Mouse (Mus musculus) left cerebral cortex, postnatal 25 days (tissue): ENCODE measurements at regions not wholly inside any gene's neighbourhood (a gene's known extent, or its start where the extent isn't known, plus 50 kb on each side); places are given as distances from the start of the nearest gene placed in this dataset.

ENCODE experiments used
- DNase-seq, 2 experiments: peaks; one replicate each; pipeline ENCODE4 v3.0.0; 2022; ENCODE audit warnings: low spot score in 2 of 2, mixed read lengths in 1 of 2
- intact Hi-C: fragments of 180-260 bp; cut with DNase I; formaldehyde crosslinking; loops from one replicate; pipeline ENCODE4 v1.15.1; 2025

GRCm38 (mm10) chr16:21353545-21353944 lies 69.4 kb upstream of the Vps8 start:
- intact Hi-C loops = loop anchor here (1.0 to 5.0 kb wide), 2 partner anchors 21 to 81 kb away; no protein-coding TSS in a partner anchor

GRCm38 (mm10) chr16:21355638-21356037 lies 67.3 kb upstream of the Vps8 start:
- no peak for DNase-seq
- intact Hi-C loops = no loop called here

More at GRCm38 (mm10) chr16:21353545-21353944, 69.4 kb upstream of the Vps8 start:
- peak; percentile 64 to 91 for DNase-seq

GRCm38 (mm10) chr16:21357433-21357832 lies 65.5 kb upstream of the Vps8 start:
- intact Hi-C loops = no loop called here
- no peak for DNase-seq

GRCm38 (mm10) chr16:21358313-21358920 lies 64.5 kb upstream of the Vps8 start:
- DNase-seq = peak; percentile 37 to 89
- intact Hi-C loops = no loop called here

GRCm38 (mm10) chr16:21359459-21359858 lies 63.5 kb upstream of the Vps8 start:
- DNase-seq = no peak
- intact Hi-C loops = no loop called here

GRCm38 (mm10) chr16:21361406-21361805 lies 61.5 kb upstream of the Vps8 start:
- DNase-seq = no peak
- intact Hi-C loops = no loop called here

GRCm38 (mm10) chr16:21362663-21363367 lies 60.1 kb upstream of the Vps8 start:
- peak in 1 of 2 experiments; percentile 22 for DNase-seq
- intact Hi-C loops = no loop called here

- intact Hi-C loops = no loop called here
Measured at GRCm38 (mm10) chr16:21364885-21365284, 58.0 kb upstream of the Vps8 start.

GRCm38 (mm10) chr16:21367449-21367848 lies 55.5 kb upstream of the Vps8 start:
- intact Hi-C loops = no loop called here
- no peak for DNase-seq

More at GRCm38 (mm10) chr16:21364885-21365284, 58.0 kb upstream of the Vps8 start:
- DNase-seq = no peak

GRCm38 (mm10) chr16:21368821-21369220 lies 54.1 kb upstream of the Vps8 start:
- DNase-seq = no peak
- intact Hi-C loops = no loop called here

- DNase-seq = no peak
- intact Hi-C loops = loop anchor here (5.0 kb wide), 1 partner anchor 98 kb away; no protein-coding TSS in a partner anchor
Measured at GRCm38 (mm10) chr16:21369569-21370512, 53.1 kb upstream of the Vps8 start.
